Mouse (Mus musculus) megakaryocyte-erythroid progenitor cell, adult 5-6 weeks (primary cell): ENCODE measurements at regions not wholly inside any gene's neighbourhood (a gene's known extent, or its start where the extent isn't known, plus 50 kb on each side); places are given as distances from the start of the nearest gene placed in this dataset.

Source experiments
- ATAC-seq: replicated peaks from 2 replicates; pipeline ENCODE4 v1.8.0; 2016; ENCODE audit warnings: mild to moderate bottlenecking, inconsistent platforms; ENCODE audit not compliant: severe bottlenecking, poor library complexity, low FRiP score, low TSS enrichment

DNA sequence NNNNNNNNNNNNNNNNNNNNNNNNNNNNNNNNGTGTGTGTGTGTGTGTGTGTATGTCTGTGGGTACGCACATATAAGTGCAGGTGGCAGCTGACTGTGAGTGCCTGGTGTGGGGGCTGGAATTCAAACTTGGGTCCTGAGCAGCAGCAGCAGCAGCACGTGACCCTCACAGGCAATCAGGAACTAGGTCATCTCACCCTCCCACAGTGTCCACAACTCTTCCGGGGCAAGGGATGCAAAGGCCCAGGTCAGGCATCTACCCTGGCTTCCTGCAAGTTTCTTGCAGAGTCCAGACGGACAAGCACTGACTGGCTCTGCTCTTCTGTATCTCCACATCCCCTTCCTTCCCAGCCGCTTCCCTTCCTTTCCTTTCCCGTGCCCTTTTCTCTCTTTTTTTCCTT lies 99.6 kb downstream of the Vegfa start:
- ATAC-seq, result no peak

DNA sequence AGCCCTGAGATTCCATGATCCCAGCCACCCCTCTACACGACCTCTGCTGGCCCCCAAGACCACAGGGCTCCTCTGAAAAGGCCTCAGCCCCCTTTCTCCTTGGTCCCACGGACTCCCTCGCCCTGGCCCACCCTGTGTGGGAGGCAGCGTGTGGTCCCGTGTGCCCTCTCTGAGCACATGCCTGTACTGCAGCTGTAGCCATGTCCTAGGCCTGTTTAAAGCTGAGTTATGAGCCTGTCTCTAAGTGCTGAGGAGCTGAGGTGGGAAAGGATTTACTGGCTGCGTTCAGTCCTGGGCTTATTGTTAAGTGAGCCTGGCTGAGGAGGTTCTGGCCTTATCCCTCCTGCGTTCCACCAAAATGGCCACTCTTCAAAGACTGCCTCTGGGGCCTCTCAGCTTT lies 102.6 kb downstream of the Vegfa start:
- no peak for ATAC-seq

DNA sequence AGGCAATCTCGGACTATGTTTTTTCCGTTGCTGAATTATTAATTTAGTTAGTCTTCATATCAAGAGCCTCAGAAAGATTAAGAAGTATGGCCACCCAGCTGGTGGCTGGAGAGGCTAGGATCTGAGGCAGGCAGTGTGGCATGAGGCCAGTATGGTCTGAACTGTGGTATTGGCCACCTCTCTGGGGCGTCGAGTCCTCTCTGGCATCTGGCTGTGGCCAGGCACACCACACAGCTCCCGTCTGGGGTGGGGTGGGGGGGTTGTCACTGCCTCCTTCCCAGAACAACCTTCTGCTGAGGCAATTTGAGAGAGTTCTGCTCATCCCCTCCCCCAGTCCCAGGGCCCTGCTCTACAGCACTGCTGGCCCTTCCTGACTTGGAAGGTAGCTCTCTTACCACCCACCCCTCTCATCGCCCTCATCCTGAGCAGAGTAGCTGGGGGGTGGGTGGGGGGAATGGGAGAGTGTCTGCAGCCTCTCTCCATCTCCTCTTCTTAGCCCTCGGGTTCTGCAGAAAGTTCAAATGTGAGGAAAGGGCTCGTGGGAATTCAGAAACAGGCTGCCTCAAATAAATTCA lies 103.2 kb downstream of the Vegfa start:
- ATAC-seq, result no peak

DNA sequence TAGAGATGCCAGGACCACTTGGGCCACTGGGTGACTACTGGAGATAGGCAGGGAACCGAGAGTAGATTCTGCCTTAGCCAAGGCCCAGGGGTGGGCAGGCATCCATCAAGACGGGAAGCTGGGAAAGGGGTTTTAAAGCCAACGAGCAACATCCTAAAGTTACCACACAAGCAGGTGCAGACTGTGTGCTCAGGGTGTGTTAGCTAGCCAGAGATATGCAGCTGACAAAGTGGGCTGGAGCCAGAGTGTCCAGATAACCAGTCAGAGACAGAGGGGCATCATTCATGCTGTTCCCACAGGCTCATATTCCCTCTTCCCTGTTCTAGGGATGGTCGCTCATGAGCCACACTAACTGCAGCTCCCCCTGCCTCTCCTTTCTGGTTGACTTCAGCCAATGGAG lies 104.2 kb downstream of the Vegfa start:
- ATAC-seq, result no peak

DNA sequence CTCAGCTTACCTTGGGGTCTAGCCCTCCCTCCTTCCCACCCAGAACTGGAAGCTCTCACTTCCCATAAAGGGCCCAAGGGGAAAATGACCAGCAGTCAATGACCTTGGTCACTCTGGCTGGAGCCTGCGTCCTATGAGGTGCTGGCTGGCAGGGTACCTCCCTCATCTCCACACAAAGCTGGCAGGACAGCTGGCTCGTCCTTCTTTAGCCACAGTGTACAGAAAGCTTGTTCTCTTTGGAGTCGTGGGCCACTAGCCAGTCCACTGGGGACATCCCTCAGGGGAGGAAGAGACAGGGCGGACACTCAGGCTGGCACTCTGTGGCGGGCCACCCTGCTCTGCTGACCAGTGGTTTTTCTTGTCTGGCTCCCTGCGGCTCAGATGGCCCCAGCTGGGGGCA lies 106.3 kb downstream of the Vegfa start:
- no peak for ATAC-seq

DNA sequence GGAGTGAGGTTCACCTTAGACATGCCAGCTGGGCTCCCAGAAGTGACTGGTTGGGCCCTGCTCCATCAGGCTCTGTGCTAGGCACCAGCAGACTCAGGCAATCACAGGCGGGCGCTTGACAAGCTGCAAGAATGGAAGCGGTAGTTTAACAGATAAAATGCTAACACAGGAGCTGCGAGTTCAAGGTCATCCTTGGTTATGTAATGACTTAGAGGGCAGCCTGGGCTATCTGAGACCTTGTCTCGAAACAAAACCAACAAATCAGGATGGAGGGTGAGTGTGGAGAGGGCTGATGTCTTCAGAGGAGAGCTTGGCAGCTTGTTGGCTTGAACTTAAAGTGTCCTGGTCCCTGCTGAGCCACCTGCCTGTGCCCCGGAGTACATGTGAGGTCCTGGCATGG lies 107.6 kb downstream of the Vegfa start:
- ATAC-seq, result no peak

DNA sequence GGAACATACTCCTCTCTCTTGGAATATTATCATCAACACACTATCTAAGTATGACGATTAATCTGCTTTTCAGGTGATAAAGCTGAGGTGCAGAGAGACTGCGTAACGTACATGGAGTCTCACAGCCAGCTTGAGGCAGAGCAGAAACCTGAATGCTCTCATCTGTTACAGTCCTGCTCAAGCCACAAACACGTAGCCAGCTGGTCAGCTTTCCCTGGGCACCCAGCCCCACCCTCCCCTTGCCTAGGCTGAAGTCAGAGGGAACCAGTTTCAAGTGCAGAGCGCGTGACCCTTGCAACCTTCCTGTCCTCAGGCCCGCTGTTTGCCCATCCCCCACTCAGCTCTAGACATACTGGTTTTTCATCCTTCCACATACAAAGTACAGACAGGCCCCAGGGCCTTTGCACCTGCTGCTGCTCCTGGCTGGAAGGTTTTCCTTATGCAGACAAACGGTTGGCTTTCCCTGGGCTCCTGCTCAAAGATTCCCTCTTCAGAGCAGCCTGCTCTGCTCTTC lies 108.9 kb downstream of the Vegfa start:
- no peak for ATAC-seq

DNA sequence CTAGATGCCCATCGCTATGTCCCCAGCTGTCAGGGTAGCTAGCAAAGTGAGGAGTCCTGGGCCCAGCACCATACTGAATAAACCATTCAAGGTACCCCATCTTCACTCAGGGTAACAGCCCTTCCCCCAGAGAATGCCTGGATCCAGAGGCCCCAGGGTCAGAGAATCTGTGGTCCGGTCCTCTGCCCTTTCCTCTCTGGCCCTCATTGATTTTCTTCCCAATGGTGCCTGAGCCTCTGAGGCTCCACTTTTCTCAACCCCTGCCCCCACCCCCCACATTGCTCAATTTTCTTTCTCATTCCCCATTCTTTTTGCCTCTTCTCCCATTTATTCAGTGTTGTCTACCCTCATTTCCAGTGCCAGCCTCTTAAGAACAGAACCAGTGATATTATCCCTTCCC lies 114.5 kb downstream of the Vegfa start:
- ATAC-seq, result no peak

DNA sequence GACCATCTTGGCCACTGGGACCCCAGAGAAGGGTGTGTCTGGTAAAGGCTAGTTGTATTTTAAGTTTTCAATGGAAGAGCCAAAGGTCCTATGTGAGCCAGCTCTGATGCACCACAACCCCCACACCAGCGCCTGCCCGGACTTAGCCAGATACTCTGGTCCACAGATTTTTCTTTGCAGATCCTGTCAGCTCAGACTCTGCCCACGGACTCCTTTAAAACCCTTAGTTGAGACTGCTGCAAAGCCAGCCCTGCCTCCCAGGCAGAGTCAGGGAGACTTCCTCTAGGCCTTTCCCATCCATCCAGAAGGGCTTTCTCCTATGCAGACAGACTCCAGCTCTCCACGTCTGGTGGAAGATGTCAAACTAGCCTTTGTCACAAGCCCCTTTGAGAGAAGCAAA lies 115.2 kb downstream of the Vegfa start:
- ATAC-seq, result no peak

DNA sequence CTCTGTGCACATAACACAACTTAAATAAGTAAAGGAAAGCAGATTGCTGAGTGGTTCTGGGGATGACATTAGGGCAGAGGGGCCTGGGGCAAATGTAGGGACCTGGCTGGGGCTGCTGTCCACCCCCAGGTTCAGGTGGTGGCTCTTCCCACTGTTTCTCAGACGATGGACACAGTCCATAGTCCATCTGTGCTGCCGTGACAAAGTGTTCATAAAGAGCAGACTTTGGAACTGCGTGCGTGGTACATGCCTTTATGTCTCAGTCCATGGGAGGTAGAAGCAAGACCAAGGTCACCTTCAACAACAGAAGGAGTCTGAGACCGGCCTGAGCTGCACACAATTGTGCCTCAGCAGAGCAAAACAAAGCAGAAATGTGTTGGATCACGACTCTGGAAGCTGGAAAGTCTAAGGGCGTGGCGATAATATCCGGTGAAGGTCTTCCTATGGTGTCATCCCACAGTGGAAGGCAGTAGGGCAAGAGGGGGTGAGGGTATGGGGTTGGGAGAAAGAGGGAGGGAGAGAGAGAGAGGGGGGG lies 117.4 kb downstream of the Vegfa start:
- no peak for ATAC-seq

DNA sequence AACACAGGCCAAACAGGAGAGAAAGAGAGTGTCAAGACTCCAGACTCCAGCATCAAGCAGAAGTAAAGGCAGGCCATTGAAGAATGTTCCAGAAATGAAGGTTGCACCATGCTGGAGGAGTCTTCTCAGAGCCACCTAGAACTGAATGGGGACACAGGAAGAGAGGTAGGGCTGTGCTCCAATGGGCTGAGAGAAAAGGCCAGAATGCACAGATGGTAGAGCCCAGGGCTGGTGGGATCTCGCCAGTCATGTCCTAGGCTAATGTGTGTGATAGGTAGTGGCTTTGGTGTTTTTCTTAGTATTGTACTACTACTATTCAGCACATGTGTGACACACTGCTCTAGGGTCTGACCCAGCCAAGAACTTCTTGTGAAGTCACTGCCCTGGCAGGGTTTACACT lies 117.9 kb downstream of the Vegfa start:
- no peak for ATAC-seq

DNA sequence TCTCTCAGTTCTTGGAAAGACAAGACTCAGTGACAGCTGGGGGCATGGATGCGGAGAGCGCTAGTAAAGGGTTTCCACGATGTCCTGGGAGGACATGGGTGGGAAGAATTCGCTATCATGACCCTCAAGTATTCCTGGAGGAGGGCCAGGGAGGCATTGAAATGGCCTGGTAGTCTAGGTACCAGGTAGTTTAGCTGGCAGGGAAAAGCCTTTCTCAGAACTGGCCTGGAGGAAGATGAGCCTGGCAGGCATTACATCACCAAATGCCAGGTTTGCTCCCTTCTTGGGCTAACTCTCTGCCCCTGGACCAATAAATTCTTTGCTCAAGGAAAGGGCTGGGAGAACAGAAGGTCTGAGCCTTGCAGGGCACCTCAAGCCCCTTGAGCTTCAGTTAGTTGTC lies 118.5 kb downstream of the Vegfa start:
- ATAC-seq, result no peak

DNA sequence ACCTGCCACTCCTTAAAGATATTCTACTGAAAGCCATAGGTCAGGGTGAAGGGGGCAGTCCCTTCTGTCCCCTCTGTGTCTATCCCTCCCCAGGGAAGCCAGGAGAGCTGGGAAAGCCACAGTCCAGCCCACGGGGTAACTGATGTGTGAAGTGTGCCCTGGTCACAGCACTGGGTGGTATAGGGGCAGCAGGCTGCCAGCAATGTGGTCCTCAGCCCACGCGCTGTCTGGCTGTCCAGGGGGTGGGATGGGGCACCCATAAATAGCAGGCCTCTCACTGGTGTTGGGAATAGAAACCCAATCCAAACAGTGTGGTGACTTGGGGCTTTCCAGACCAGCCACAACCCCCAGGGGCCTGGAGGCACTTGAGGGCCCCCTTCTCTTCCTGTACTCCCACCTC lies 120.0 kb downstream of the Vegfa start:
- no peak for ATAC-seq

DNA sequence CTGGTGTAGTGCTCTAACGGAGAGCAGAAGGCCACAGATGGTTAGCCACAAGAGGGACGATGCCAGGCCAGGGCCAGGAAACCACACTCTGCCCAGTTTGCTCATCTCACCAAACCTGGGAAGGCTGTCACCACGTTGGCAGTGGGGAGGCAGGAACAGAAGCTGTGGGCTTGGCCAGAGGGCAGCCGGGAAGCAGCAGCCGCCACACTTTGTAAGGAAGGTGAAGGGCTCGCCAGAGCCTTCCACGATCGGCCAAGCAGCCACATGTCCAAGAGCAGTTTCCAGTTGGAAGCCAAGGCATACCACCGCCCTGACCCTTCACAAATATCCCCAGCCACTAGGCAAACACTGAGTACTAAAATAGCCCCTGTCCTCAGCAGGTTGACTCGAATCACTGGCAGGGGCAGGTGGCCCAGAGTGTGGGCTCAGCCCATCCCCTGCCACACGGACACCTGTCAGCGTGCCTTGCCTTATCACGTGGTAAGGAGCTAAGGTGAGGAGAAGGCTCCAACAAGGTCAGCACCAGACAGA lies 120.9 kb downstream of the Vegfa start:
- ATAC-seq, result no peak

DNA sequence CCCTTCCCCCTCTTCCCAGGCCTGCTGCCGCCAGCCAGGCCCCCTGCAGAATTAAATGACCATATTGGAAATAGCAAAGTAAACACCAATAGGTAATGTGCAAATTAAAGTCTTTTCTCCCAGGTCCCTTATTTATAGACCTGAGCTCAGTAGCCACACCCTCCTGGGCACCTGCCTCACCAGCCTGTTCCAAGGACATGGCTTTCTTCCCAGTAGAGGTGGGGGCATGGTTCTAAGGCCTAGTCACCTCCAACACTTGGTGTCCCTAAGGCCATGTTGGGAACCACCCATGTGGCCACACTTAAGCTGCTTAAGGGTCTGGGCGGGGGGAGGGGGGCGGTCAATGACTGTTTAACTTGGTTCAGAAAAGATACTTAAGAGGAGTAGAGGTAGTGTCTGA lies 121.9 kb downstream of the Vegfa start:
- ATAC-seq, result no peak

DNA sequence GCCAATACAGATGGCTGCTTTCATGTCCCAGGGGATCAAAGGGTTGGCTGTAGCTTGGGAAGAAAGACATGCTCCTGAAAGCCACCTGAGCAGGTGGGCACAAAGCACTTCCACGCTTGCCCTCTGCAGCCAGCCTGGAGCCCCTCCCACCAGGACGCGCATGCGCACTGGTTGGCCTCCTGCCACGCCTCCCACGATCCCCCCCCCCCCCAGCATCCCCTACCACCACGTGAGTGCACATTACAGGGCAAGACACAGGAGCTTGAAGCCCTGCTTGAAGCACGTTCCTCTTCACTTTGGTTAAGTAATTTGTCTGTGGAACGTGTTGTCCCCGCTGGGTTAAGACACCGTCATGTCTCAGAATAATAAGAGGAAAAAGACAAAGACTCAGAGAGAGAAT lies 124.6 kb downstream of the Vegfa start:
- no peak for ATAC-seq

DNA sequence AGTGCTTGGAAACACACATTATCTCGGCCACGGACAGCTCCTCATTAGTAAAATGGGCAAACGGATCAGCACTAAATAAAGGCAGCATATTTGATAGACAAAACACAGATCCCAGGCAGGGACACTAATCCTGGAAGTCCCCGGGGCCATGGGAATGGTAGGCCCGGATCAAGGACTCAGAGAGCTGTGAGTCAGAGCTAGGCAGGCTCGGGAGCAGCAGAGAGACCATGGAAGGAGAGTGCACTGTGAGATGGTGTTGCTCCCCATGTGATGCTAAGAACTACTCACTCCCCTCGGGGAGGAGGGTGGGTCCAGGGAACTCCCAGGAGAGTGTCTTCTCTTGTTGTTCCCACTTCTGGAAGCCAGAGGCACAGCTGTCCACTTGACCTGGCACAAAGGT lies 126.6 kb downstream of the Vegfa start:
- ATAC-seq, result no peak

DNA sequence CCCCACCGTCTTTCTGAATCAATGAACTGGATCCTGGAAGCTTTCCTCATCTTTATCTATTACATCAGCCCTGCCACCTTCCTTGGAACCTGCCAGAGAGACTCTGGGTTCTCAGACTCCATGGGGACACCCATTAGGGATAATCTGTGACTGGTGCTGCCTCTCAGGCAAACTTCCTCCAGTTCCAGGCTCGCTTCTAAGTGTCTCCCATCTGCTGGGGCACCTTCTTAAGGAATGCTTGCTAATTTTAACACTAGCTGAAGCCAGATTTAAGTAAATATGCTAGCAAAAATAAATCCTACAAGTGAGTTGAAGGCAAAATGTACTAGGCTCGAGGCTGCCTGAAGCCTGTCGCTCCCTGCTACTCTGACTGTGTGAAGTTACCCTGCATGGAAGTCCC lies 127.9 kb downstream of the Vegfa start:
- ATAC-seq, result no peak

DNA sequence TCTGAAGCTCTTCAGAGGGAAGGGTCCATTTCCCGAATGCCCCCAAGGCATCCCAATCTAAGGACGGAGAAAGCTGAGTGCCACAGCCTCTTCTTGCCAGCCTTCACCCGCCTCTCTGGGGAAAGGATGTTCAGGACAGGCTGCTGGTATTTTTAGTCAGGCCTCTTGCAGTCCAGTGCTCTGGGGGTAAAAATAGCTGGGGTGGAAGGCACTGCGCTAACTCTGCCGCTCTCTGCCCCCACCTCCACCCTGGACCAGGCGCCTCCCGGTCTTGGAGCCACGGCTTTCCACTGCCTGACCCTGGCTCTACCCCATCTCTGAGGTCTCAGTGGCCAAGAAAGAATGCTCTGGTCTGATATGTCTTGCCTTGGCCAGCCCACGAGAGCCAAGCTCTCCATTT lies 128.9 kb downstream of the Vegfa start:
- ATAC-seq, result no peak

DNA sequence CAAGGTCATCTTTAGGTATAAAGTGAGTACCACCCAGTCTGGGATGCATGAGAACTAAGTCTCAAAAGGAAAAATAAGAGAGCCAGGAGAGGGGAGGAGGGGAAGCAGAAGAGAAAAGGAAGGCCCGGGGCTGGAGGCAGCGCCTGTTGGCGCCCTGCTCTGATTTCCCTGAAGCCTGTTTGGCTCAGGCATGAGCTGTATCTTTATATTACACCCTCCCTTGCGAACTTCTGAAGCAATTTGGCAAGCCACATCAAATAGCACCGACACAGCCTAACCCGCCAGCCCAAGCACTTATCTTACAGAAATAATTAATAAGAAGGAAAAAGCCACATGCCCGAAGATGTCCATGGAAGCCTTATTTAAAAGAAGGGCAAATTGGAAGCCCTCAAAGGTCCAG lies 129.5 kb downstream of the Vegfa start:
- no peak for ATAC-seq

DNA sequence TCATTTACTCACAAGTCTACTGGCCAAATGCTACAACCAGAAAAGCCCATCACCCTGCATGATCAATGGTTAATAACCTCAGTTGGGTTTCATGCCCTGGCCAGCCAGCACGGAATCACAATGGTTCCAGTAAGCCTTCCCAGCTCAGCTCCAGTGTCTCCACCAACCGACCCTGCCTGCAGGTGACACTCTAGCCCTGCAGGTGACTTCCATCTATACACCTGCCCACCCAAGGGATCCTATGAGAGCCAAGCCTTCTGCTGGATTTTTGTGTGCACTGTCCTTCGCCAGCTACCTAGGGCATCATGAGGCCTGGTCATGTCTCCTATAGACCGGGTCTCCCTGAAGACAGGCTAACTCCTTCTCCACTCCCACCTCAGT lies 135.3 kb downstream of the Vegfa start:
- ATAC-seq, result no peak
